Mouse (Mus musculus) small intestine, adult 2 months (tissue): ENCODE results near the gene 4930451I11Rik.

Source experiments
- CTCF ChIP-seq: fragments of 200-500 bp; IDR thresholded peaks from 2 replicates; pipeline ENCODE4 v1.5.1; 2012; ENCODE audit warnings: low read depth, mild to moderate bottlenecking, control low read depth, inconsistent platforms, low read length, moderate library complexity, mixed read lengths; ENCODE audit not compliant: insufficient replicate concordance, insufficient read length; ENCODE audit errors: extremely low read depth
- POLR2A ChIP-seq: fragments of 200-500 bp; IDR thresholded peaks from 2 replicates; pipeline ENCODE4 v1.6.1; 2012; ENCODE audit warnings: low read depth, mild to moderate bottlenecking, control low read depth, inconsistent platforms, low read length, moderate library complexity

DNA sequence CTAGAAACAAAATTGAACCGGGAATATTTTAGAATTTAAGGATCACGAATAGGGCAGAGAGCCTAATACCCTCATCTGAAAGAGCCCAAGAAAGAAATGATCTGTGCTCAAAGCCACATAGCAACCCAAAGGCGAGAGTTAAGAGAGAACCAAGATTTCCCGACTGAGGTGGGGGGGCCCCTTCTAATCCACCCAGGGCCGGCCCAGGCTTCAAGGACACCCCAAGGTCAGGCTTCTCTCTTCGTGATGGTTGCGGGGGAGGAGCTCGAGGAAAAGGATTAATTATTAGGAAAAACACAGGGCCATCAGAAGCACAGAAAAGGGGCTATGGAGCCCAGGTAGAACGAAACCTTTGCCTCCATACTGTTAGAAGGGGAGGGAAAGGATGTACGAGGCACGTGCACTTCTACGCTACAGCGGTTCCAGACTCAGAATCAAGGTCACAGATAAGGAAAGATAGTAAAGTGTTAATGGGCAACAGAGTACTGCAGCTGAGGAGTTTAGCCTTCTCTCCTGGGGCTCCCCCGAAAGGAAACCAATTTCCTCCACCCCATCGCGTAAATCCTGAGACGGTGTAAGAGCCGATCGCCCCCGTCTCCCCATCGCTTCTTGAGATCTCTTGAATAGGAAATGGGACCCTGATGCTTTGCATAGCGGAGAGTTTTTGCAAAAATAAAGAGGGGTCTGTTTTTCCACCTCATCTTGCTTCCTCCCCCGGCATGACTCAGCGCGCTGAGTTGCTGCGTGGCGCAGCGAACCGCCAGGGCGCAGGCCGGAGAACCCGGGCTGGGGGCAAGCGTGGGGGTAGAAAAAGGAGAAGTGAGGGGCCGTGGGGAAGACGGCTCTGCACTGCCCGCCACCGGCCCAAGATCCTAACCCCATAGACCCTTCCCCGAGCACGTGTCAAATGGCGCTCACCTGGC lies 33.1 kb downstream of the 4930451I11Rik start:
- no peak for TF ChIP-seq CTCF
- TF ChIP-seq POLR2A, result no peak
